ENCODE assay signal across 8 mouse cellular contexts in genomic region chr10:128090651-128091563, GRCm38 (mm10). TPM values are rescaled to one million over a fixed set of nuclear protein-coding genes. Genes with fewer than 3 reads are reported as not detected.
DNase-seq lines count a peak whose midpoint lies in the region; ATAC-seq and TF ChIP-seq lines count a peak whose summit lies in the region.

No protein-coding gene starts in this region.

- H3K36me3 ChIP-seq in limb, embryonic 15.5 days: peaks cover 50% of the 10 kb centered on the region
- peaks cover 38% of the 10 kb centered on the region for H3K36me3 ChIP-seq in midbrain, postnatal 0 days (ENCODE audit: insufficient read depth, low read length)

- peaks cover 16% of the 10 kb centered on the region for H3K4me1 ChIP-seq in bone marrow macrophage, adult 2 months (ENCODE audit: control insufficient read depth, insufficient read depth, low read length)
- peaks cover 2% of the 10 kb centered on the region; the same call in 1 of the 2 replicates for H3K4me1 ChIP-seq in embryonic fibroblast, embryonic 13.5 days (ENCODE audit: control insufficient read depth, insufficient read depth, low read length)
- H3K4me1 ChIP-seq in limb, embryonic 15.5 days: peaks cover 39% of the 10 kb centered on the region
- H3K4me1 ChIP-seq in midbrain, postnatal 0 days (ENCODE audit: insufficient read depth, low read length): peaks cover 22% of the 10 kb centered on the region

- no peak overlapping the region for H3K9ac ChIP-seq in limb, embryonic 15.5 days
- H3K9ac ChIP-seq in midbrain, postnatal 0 days (replicated peaks; ENCODE audit: low read length, poor library complexity, severe bottlenecking): peak overlapping the region; percentile 80; the same call in 1 of the 2 replicates

- peak overlapping the region; percentile 76 for H3K27ac ChIP-seq in bone marrow macrophage, adult 2 months (ENCODE audit: insufficient read depth, low read depth, low read length)
- H3K27ac ChIP-seq in embryonic fibroblast, embryonic 13.5 days (ENCODE audit: insufficient read depth, low read length): peak overlapping the region; percentile 88
- H3K27ac ChIP-seq in limb, embryonic 15.5 days: peak overlapping the region; percentile 91
- no peak overlapping the region for H3K27ac ChIP-seq in midbrain, postnatal 0 days (ENCODE audit: low read depth, low read length)

- TF ChIP-seq CTCF in bone marrow macrophage, adult 2 months (IDR thresholded peaks at IDR 0.05; ENCODE audit: low read depth, low read length): peak; percentile 87
- TF ChIP-seq CTCF in embryonic fibroblast, embryonic 13.5 days (IDR thresholded peaks at IDR 0.05; ENCODE audit: borderline replicate concordance, insufficient read depth, low read length): peak; percentile 65; the same call in 1 of the 2 replicates
- TF ChIP-seq CTCF in midbrain, postnatal 0 days (IDR thresholded peaks at IDR 0.05): peak; percentile 80

- H3K4me2 ChIP-seq in limb, embryonic 15.5 days: peak overlapping the region; percentile 85
- peak overlapping the region; percentile 95 for H3K4me2 ChIP-seq in midbrain, postnatal 0 days (ENCODE audit: low read depth, low read length, poor library complexity, severe bottlenecking)

- no peaks in the 10 kb centered on the region for H3K9me3 ChIP-seq in limb, embryonic 15.5 days
- no peaks in the 10 kb centered on the region for H3K9me3 ChIP-seq in midbrain, postnatal 0 days (ENCODE audit: low read length)

- no peaks in the 10 kb centered on the region for H3K27me3 ChIP-seq in limb, embryonic 15.5 days
- H3K27me3 ChIP-seq in midbrain, postnatal 0 days (ENCODE audit: insufficient read depth, low read length): no peaks in the 10 kb centered on the region

- no peak for TF ChIP-seq POLR2A in bone marrow macrophage, adult 2 months (IDR thresholded peaks at IDR 0.05; ENCODE audit: borderline replicate concordance, low read depth, low read length)
- peak; percentile 35 for TF ChIP-seq POLR2A in embryonic fibroblast, embryonic 13.5 days (IDR thresholded peaks at IDR 0.05; ENCODE audit: low read depth, low read length)

- ATAC-seq in limb, embryonic 15.5 days (ENCODE audit: insufficient number of reproducible peaks, low FRiP score, low TSS enrichment, low read depth): peak; percentile 42; the same call in 1 of the 2 replicates
- peak; percentile 49 for ATAC-seq in midbrain, postnatal 0 days (ENCODE audit: low FRiP score)

- WGBS in limb, embryonic 15.5 days: 6% methylated on average over 14 of the region's 14 CpGs
- 8% methylated on average over 14 of the region's 14 CpGs for WGBS in midbrain, postnatal 0 days

- H3K4me3 ChIP-seq in bone marrow macrophage, adult 2 months (ENCODE audit: insufficient read depth, low read length): peak overlapping the region; percentile 58
- H3K4me3 ChIP-seq in embryonic fibroblast, embryonic 13.5 days (ENCODE audit: insufficient read depth, low read length): no peak overlapping the region
- H3K4me3 ChIP-seq in limb, embryonic 15.5 days: peak overlapping the region; percentile 85
- peak overlapping the region; percentile 83 for H3K4me3 ChIP-seq in midbrain, postnatal 0 days (ENCODE audit: low read depth, low read length)

- DNase-seq in B cell, adult 2 months: peak; percentile 90 to 91
- peak; percentile 91 to 95 for DNase-seq in heart, adult 9 months (ENCODE audit: low spot score in 2 of 2)
- DNase-seq in kidney, adult 9 months: peak; percentile 96
- DNase-seq in midbrain, postnatal 0 days (ENCODE audit: low spot score): peak; percentile 93
- peak; percentile 91 to 93 for DNase-seq in spleen, postnatal 10 days (ENCODE audit: low spot score in 2 of 2)

RNA-seq across cellular contexts. Expression of gene Baz2a, which starts 0.5 kb away (rescaled TPM):
- polyA plus RNA-seq in bone marrow macrophage, adult 2 months (2012; ENCODE audit: insufficient read depth, insufficient read length, missing spikeins): 49.0 and 52.9 TPM in 2 replicates
- 32.4 and 36.8 TPM in 2 replicates for polyA plus RNA-seq in embryonic fibroblast, embryonic 13.5 days (2011; ENCODE audit: insufficient read length, low read depth, missing spikeins)
- polyA plus RNA-seq in limb, embryonic 15.5 days (2015; fragmentation: Nextera tagmentation; extraction: Ambion mirVana): 10.4 TPM in 2 replicates
- 14.0 and 17.3 TPM in 2 replicates for total RNA-seq in midbrain, postnatal 0 days (2014; rRNA removed)
- polyA plus RNA-seq in midbrain, postnatal 0 days (2015; fragmentation: Nextera tagmentation; extraction: Ambion mirVana): 8.0 and 9.3 TPM in 2 replicates

RNA-seq across cellular contexts. Expression of gene Atp5b, which starts 7.8 kb away (rescaled TPM):
- 483 and 528 TPM in 2 replicates for polyA plus RNA-seq in bone marrow macrophage, adult 2 months (2012; ENCODE audit: insufficient read depth, insufficient read length, missing spikeins)
- 979 and 1,112 TPM in 2 replicates for polyA plus RNA-seq in embryonic fibroblast, embryonic 13.5 days (2011; ENCODE audit: insufficient read length, low read depth, missing spikeins)
- 1,886 and 2,113 TPM in 2 replicates for polyA plus RNA-seq in limb, embryonic 15.5 days (2015; fragmentation: Nextera tagmentation; extraction: Ambion mirVana)
- 4,011 and 6,126 TPM in 2 replicates for total RNA-seq in midbrain, postnatal 0 days (2014; rRNA removed)
- polyA plus RNA-seq in midbrain, postnatal 0 days (2015; fragmentation: Nextera tagmentation; extraction: Ambion mirVana): 2,103 and 2,155 TPM in 2 replicates

RNA-seq across cellular contexts. Expression of gene Ptges3, which starts 32.2 kb away (rescaled TPM):
- 152 and 160 TPM in 2 replicates for polyA plus RNA-seq in bone marrow macrophage, adult 2 months (2012; ENCODE audit: insufficient read depth, insufficient read length, missing spikeins)
- 270 and 308 TPM in 2 replicates for polyA plus RNA-seq in embryonic fibroblast, embryonic 13.5 days (2011; ENCODE audit: insufficient read length, low read depth, missing spikeins)
- 402 and 459 TPM in 2 replicates for polyA plus RNA-seq in limb, embryonic 15.5 days (2015; fragmentation: Nextera tagmentation; extraction: Ambion mirVana)
- 109 and 117 TPM in 2 replicates for total RNA-seq in midbrain, postnatal 0 days (2014; rRNA removed)
- polyA plus RNA-seq in midbrain, postnatal 0 days (2015; fragmentation: Nextera tagmentation; extraction: Ambion mirVana): 390 and 433 TPM in 2 replicates

RNA-seq across cellular contexts. Expression of gene Naca, which starts 55.5 kb away (rescaled TPM):
- 540 and 609 TPM in 2 replicates for polyA plus RNA-seq in bone marrow macrophage, adult 2 months (2012; ENCODE audit: insufficient read depth, insufficient read length, missing spikeins)
- 887 and 940 TPM in 2 replicates for polyA plus RNA-seq in embryonic fibroblast, embryonic 13.5 days (2011; ENCODE audit: insufficient read length, low read depth, missing spikeins)
- polyA plus RNA-seq in limb, embryonic 15.5 days (2015; fragmentation: Nextera tagmentation; extraction: Ambion mirVana): 697 and 704 TPM in 2 replicates
- total RNA-seq in midbrain, postnatal 0 days (2014; rRNA removed): 415 and 452 TPM in 2 replicates
- 443 and 454 TPM in 2 replicates for polyA plus RNA-seq in midbrain, postnatal 0 days (2015; fragmentation: Nextera tagmentation; extraction: Ambion mirVana)
